Mouse (Mus musculus): Measurements from ENCODE around the gene Unc13b. TPM values are rescaled to one million over a fixed set of nuclear protein-coding genes. Genes with fewer than 3 reads are reported as not detected.

Gene Unc13b
- polyA plus RNA-seq (2015; fragmentation: Nextera tagmentation; extraction: Ambion mirVana) = 18.6 and 19.7 TPM in 2 replicates

DNA sequence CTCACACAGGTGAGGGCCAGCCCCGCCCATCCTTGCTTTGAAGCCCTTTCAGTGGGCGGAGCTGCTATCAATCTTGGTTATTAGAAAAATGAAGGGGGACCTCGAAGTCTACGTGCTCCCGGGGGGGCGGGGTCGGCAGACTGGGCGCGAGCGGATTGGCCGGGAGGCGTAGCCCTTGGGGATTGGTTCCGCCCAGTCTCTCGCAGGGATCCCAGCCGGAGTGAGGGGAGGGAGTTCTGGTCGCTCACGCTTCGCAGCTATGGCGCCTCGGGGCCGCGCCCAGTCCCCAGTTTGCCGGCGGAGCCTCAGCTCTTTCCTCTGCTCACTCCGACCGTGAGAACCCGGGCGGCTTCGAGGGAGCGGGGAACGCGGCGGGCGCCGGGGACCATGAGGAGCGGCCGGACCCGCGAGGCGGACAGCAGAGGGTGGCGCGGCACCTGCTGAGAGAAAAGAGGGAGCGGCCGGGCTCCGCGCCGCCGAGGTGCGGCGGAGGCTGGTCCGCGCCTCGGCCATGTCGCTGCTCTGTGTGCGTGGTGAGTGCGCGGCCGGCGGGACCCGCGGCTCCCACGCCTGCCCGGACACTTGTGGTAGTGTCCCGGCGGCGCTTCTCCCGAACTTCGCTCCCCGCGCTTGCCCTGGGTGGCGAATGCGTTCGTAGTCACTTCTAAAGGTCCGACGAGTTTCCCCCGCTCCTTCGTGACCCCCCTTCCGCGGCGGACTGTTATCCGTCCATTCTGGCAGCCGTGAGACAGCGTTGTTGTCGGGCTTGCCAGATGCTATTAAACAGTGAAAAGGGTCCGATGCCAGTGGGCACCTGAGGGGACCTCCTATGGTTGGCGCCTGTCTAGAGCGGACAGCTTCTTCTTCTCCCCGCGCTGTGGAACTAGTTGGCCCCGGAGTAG lies at the start of gene Unc13b:
TSS of gene Unc13b (plus strand) at position 201 of the 902 bp plus-strand sequence.
- H3K4me3 ChIP-seq = peak within 1 kb of the TSS; percentile 76
- H3K9me3 ChIP-seq = no peaks in the 10 kb centered on the region
- ATAC-seq (ENCODE audit: low FRiP score) = peak; percentile 97
- peaks cover 18% of the 10 kb centered on the region for H3K4me1 ChIP-seq (replicated peaks)
- peak within 1 kb of the TSS; percentile 84 for H3K9ac ChIP-seq
- H3K36me3 ChIP-seq = no peaks in the 10 kb centered on the region
- H3K27me3 ChIP-seq = no peaks in the 10 kb centered on the region
- WGBS = under 1% methylated on average over 88 of the region's 90 CpGs
- peak within 1 kb of the TSS; percentile 72 for H3K4me2 ChIP-seq
- H3K27ac ChIP-seq = peak within 1 kb of the TSS; percentile 86

DNA sequence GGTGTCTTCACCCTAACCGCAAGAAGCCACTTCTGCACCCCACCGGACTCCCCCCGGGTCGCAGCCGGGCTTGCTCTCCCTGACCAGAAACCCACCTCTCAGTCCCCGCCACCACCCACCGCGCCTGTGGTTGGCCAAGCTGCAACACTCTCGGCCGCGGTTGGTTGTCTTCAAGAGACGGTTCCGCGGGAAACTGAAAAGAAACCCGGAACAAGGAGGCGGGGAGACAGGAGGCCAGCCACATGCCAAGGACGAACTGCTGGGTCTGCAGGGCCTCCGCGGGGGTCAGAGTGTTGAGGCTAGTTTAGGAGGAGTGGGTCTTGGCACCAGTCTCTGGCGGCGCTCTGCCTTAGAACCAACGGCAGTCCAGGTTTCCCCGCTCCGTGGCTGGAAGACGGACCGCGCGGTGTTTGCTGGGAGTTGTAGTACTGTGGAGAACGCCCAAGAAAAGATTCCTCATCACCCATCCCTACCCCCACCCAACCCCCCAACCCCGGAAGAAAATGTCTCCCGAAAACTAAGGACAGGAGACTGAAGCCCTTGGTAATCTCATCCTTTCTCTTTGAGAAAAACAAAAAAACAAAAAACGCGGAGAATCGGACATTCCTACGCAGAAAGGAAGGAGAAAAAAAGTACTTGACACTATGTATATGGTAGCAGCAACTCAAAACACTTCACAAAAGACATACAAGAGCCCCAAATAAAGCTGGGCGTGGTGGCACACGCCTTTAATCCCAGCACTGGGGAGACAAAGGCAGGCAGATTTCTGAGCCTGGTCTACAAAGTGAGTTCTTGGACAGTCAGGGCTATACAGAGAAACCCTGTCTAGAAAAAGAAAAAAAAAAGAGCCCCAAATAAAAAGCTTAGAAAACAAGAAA lies 48.4 kb upstream of the Unc13b start, which contains the start of gene Fancg:
TSS of gene Fancg (minus strand) at position 346 of the 878 bp plus-strand sequence.
- Histone ChIP-seq H3K9me3 (no peaks in the 10 kb centered on the region), H3K27me3 (no peaks in the 10 kb centered on the region), H3K36me3 (peaks cover 6% of the 10 kb centered on the region; the same call in 1 of the 2 replicates), H3K27ac (peak within 1 kb of the TSS; percentile 36; the same call in 1 of the 2 replicates), H3K4me3 (peak within 1 kb of the TSS; percentile 73), H3K4me1 (replicated peaks) (peaks cover 17% of the 10 kb centered on the region), H3K4me2 (peak within 1 kb of the TSS; percentile 88), H3K9ac (peak within 1 kb of the TSS; percentile 80)
- under 1% methylated on average over 37 of the region's 37 CpGs for WGBS
- peak; percentile 94 for ATAC-seq (ENCODE audit: low FRiP score)

DNA sequence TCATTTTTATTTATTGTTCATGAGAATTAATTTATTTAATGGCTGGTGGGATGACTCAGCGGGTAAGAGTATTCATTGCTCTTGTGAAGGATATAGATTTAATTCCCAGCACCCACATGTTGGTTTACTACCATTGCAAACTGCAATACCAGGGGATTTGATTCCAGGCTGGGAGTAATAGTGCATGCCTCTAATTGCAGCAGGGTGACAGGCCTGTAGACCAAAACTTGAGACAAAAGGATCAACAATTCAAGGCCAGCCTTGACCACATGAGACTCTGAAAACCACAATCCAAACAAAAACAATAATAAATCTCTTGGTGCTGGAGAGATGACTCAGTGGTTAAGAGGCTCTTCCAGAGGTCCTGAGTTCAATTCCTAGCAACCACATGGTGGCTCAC lies 46.7 kb upstream of the Unc13b start:
- Histone ChIP-seq H3K27ac (no peak overlapping the region), H3K4me2 (no peak overlapping the region), H3K4me3 (no peak overlapping the region), H3K27me3 (no peaks in the 10 kb centered on the region), H3K4me1 (replicated peaks) (peaks cover 17% of the 10 kb centered on the region), H3K9me3 (no peaks in the 10 kb centered on the region), H3K9ac (no peak overlapping the region), H3K36me3 (peaks cover 6% of the 10 kb centered on the region)
- ATAC-seq (ENCODE audit: low FRiP score) = no peak
- WGBS = 96% methylated on average over 1 of the region's 1 CpGs

DNA sequence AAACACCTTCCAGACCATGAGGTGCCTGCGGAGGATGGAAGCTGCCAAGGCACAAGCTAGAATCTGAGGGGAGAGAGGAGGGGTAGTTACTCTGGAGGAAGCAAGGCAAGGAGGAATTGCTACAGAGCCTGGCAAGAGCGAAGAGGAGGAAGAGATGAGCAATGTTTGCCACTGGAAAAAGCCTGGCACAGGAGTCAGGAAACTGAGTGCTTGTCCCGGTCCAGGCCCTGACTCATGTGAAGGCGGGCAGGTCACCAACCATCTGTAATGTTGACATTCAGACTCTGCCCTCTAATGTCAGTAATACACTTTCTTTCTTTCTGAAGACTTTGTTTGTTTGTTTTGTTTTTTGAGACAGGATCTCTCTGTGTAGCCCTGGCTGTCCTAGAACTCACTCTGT lies 40.6 kb upstream of the Unc13b start:
- no peak overlapping the region for H3K9ac ChIP-seq
- ATAC-seq (ENCODE audit: low FRiP score) = no peak
- peaks cover 66% of the 10 kb centered on the region for H3K36me3 ChIP-seq
- 0 out of 2 replicates have a peak, but pooled peaks cover 2% of the 10 kb centered on the region for H3K4me1 ChIP-seq (replicated peaks)
- no peak overlapping the region for H3K4me2 ChIP-seq
- H3K4me3 ChIP-seq = no peak overlapping the region
- WGBS = 94% methylated on average over 4 of the region's 4 CpGs
- no peaks in the 10 kb centered on the region for H3K9me3 ChIP-seq
- H3K27ac ChIP-seq = no peak overlapping the region
- no peaks in the 10 kb centered on the region for H3K27me3 ChIP-seq

DNA sequence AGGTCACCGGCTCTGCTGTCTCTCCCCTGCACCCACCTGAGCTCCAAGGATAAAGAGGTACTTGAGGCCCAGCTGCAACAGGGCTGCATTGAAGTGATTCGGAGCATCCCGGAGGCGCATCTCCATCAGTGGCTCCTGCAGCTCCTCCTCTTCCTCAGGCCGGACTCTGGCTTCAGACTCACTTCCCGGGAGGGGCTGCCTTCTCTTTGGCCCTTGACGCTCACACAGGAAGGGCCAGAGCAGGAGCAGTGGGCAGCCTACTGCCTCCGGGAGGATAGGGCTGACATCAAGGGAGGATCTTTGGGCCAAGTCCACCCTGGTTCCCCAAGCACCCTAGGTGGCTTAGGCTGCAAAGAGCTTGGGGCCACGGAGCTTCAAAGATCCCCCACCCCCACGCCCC lies 39.6 kb upstream of the Unc13b start:
- no peak overlapping the region for H3K4me3 ChIP-seq
- no peaks in the 10 kb centered on the region for H3K27me3 ChIP-seq
- no peak overlapping the region for H3K27ac ChIP-seq
- peaks cover 12% of the 10 kb centered on the region for H3K4me1 ChIP-seq (replicated peaks)
- ATAC-seq (ENCODE audit: low FRiP score) = no peak
- H3K36me3 ChIP-seq = peaks cover 72% of the 10 kb centered on the region
- H3K4me2 ChIP-seq = no peak overlapping the region
- H3K9me3 ChIP-seq = no peaks in the 10 kb centered on the region
- no peak overlapping the region for H3K9ac ChIP-seq
- WGBS = 95% methylated on average over 10 of the region's 10 CpGs

DNA sequence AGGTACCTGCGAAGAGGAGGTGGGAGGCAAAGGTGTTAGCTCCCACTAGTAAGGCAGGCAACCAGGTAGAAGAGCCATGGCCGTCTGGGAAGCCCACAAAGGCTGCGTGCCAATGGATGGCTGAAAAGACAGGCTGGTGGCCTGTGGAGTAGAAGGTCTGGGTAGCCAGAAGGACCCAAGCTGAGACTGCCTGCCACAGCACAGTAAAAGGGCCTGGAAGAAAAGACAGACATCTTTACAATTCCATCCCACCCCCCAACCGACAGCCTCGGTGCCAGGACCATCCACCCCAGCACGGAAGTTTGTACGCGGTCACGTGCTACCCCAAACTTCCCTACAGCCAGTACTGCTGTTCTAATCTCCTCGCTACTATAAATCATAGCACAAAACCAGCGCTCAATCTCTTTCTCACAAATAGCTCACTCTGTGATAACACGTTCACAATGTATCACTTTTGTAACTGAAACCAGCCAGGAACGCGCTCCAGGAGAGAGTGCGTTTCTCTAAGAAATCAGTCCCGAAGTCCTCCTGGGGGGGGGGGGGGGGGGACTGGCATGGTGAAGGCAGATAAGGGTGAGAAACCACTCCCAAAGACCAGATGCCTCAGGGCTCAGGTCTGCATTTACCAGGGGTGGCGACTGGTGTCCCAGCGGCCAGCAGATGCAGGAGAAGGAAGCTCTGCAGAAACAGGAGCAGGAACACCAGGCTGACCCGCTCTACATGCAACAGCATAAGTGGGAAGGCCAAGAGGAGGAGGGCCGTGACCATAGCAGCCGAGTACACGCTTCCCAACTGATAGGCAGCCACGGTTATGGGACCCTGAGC lies 38.9 kb upstream of the Unc13b start:
- no peak overlapping the region for H3K27ac ChIP-seq
- H3K4me1 ChIP-seq (replicated peaks) = peaks cover 19% of the 10 kb centered on the region
- H3K4me3 ChIP-seq = no peak overlapping the region
- H3K27me3 ChIP-seq = no peaks in the 10 kb centered on the region
- no peak for ATAC-seq (ENCODE audit: low FRiP score)
- no peaks in the 10 kb centered on the region for H3K9me3 ChIP-seq
- no peak overlapping the region for H3K9ac ChIP-seq
- 94% methylated on average over 23 of the region's 23 CpGs for WGBS
- peaks cover 72% of the 10 kb centered on the region for H3K36me3 ChIP-seq
- H3K4me2 ChIP-seq = no peak overlapping the region

DNA sequence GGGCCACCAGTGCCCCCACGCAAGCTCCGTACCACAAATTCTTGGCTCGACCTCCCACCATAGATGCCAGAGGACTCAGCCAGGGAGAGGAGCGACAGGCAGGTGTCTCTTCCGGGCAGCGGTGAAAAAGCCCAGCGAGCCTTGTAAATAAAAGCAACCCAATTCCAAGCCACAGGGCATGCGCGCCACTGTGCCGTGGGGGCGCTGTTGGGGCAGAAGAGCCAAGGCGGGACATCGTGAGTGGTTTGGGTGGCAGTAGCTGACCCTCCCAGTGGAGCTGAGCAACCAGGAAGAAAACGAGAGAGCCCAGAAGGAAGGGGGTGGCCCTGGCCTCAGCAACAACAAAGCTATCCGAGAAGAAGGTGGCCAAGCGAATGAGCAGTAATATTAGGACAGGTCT lies 37.9 kb upstream of the Unc13b start:
- no peaks in the 10 kb centered on the region for H3K27me3 ChIP-seq
- H3K4me1 ChIP-seq (replicated peaks) = peaks cover 22% of the 10 kb centered on the region
- 87% methylated on average over 16 of the region's 16 CpGs for WGBS
- no peaks in the 10 kb centered on the region for H3K9me3 ChIP-seq
- H3K9ac ChIP-seq = no peak overlapping the region
- no peak overlapping the region for H3K4me3 ChIP-seq
- no peak for ATAC-seq (ENCODE audit: low FRiP score)
- peaks cover 72% of the 10 kb centered on the region for H3K36me3 ChIP-seq
- no peak overlapping the region for H3K4me2 ChIP-seq
- no peak overlapping the region for H3K27ac ChIP-seq

DNA sequence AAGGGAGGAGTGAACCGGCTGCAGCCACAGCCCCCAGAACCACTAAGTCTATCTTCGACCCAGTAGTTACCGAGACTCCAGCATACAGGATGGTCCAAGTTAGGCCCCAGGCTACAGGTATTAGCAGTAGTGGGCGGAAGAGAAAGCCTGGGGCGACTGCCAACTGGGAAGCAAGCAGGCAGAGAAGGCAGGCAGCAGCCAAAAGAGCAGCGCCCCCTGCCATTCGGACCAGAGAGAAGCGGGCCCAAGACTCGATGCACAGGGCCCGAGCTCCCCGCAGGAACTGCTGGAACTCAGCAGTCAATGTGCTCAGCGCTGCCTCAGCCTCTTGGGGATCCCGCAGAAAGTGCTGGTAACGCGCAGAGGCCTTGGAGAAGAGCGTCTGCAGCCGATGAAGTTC lies 37.4 kb upstream of the Unc13b start:
- WGBS = 71% methylated on average over 17 of the region's 17 CpGs
- Histone ChIP-seq H3K9me3 (no peaks in the 10 kb centered on the region), H3K4me2 (no peak overlapping the region), H3K36me3 (peaks cover 72% of the 10 kb centered on the region), H3K27ac (no peak overlapping the region), H3K4me3 (no peak overlapping the region), H3K27me3 (no peaks in the 10 kb centered on the region), H3K9ac (no peak overlapping the region), H3K4me1 (replicated peaks) (peaks cover 22% of the 10 kb centered on the region)
- ATAC-seq (ENCODE audit: low FRiP score) = no peak

DNA sequence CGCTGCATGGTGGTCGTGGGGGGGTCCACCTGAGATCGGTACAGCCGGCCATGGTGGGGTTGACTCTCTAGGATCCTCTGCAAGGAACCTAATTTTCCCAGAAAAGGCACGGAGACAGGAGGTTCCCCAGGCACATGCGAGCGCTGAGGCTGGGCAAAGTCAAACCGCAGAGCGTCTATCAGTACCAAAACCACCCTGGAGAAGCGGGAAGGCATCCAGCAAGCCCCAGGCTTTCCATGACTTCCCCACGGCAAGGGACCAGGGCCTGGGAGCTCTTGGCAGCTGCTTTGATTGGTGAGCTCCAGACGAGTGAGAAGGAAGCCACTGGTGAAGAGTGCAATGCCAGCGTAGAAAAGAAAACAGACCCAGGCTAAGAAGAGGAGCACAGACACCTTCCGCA lies 34.1 kb upstream of the Unc13b start:
- H3K4me3 ChIP-seq = peak overlapping the region; percentile 62
- H3K9me3 ChIP-seq = no peaks in the 10 kb centered on the region
- H3K4me1 ChIP-seq (replicated peaks) = peaks cover 24% of the 10 kb centered on the region
- peak overlapping the region; percentile 78 for H3K9ac ChIP-seq
- H3K36me3 ChIP-seq = peaks cover 72% of the 10 kb centered on the region
- WGBS = 88% methylated on average over 14 of the region's 14 CpGs
- H3K27me3 ChIP-seq = no peaks in the 10 kb centered on the region
- peak overlapping the region; percentile 78 for H3K4me2 ChIP-seq
- ATAC-seq (ENCODE audit: low FRiP score) = no peak
- H3K27ac ChIP-seq = peak overlapping the region; percentile 96

DNA sequence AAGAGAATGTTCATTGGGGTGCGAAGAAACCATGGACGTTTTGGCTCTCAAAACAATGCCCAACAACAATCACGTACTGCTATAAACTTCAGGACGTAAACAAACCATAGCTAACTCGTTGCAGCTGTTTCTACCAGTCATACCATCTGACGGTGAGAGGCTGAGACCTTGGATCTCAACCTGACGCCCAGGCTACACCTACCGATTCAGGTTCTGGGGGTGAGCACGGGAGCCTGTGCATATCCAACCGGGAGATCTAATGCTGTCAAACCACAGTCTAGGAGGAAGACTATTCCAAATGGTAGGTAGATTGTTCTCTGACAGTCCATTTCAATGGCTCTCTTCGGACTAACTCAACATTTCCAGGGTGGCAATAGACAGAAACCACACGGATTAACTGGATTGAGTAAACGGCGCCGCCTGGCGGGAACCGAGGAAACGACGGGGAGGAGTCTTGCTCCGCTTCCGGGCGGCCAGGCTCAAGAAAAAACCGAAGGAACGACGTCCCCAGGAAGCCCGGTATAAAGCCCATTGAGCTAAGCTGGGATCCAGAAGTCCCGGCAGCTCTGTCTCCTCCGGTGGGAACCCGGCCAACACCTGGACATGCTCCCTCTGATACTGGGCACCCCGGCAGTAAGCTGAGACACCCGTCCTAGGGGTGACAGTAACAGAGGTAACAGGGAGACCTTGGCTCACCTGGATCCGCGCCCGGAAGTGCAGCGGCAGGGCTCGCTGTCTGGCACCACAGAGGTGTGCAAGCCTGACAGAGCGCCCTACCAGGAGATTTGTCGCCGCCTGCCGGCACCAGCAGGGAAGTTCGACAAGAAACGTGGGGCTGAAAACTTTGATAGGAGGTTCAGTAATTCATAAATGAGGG lies 33.4 kb upstream of the Unc13b start, which contains the start of gene Pigo:
TSS of gene Pigo (minus strand) at position 736 of the 877 bp plus-strand sequence.
- H3K9me3 ChIP-seq = no peaks in the 10 kb centered on the region
- WGBS = 9% methylated on average over 42 of the region's 42 CpGs
- peak within 1 kb of the TSS; percentile 78 for H3K9ac ChIP-seq
- H3K36me3 ChIP-seq = peaks cover 68% of the 10 kb centered on the region
- no peaks in the 10 kb centered on the region for H3K27me3 ChIP-seq
- peak within 1 kb of the TSS; percentile 78 for H3K4me2 ChIP-seq
- H3K27ac ChIP-seq = peak within 1 kb of the TSS; percentile 96
- H3K4me1 ChIP-seq (replicated peaks) = peaks cover 30% of the 10 kb centered on the region
- peak; percentile 94 for ATAC-seq (ENCODE audit: low FRiP score)
- H3K4me3 ChIP-seq = peak within 1 kb of the TSS; percentile 62

DNA sequence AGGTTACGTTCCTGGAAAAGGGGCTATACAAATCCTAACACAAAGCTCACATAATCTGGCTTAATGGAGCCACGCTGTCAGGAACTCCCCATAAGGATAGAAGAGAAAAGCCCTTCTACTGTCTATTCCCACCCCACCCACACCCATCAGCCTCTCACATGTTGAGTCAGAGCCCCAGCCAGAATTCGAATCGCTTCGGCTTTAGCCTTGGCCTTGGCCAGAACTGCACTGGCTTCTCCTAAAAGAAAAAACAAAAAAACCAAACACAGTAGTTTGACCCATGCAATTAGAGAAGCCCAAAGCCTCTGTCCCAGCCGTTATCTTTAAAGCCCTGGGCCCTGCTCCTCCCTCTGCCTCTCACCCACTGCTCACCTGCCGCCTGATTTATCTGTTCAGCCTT lies 29.6 kb upstream of the Unc13b start:
- no peak overlapping the region for H3K4me3 ChIP-seq
- H3K36me3 ChIP-seq = peaks cover 52% of the 10 kb centered on the region
- no peak overlapping the region for H3K4me2 ChIP-seq
- H3K27ac ChIP-seq = no peak overlapping the region
- H3K9me3 ChIP-seq = no peaks in the 10 kb centered on the region
- no peak for ATAC-seq (ENCODE audit: low FRiP score)
- H3K9ac ChIP-seq = no peak overlapping the region
- H3K27me3 ChIP-seq = no peaks in the 10 kb centered on the region
- peaks cover 38% of the 10 kb centered on the region for H3K4me1 ChIP-seq (replicated peaks)
- WGBS = 98% methylated on average over 7 of the region's 7 CpGs
